Mouse (Mus musculus) midbrain, postnatal 0 days (tissue): ENCODE results near the gene Olfr1424. TPM values are rescaled to one million over a fixed set of nuclear protein-coding genes. Genes with fewer than 3 reads are reported as not detected.

Source experiments
- ATAC-seq: fragments of 200-750 bp; cut with Nextera tagmentation; 2 replicates; pipeline ENCODE4 v1.8.0; 2017; ENCODE audit warnings: moderate number of reproducible peaks, mild to moderate bottlenecking, moderate TSS enrichment, moderate library complexity; ENCODE audit not compliant: low FRiP score
- DNase-seq: peaks from one replicate; pipeline ENCODE4 v3.0.0-alpha.2; 2015; ENCODE audit warnings: low spot score
- H3K27ac ChIP-seq: fragments of 300-500 bp; sonication (generic); 2 replicates; pipeline ENCODE4 v1.5.1; 2014; ENCODE audit warnings: low read depth, mild to moderate bottlenecking, low read length, mixed read lengths
- H3K27me3 ChIP-seq: fragments of 300-500 bp; sonication (generic); 2 replicates; pipeline ENCODE4 v1.6.1; 2014; ENCODE audit warnings: low read length, control low read depth, mixed read lengths; ENCODE audit not compliant: insufficient read depth
- H3K36me3 ChIP-seq: fragments of 300-500 bp; sonication (generic); 2 replicates; pipeline ENCODE4 v1.6.1; 2014; ENCODE audit warnings: low read length, control low read depth, mixed read lengths; ENCODE audit not compliant: insufficient read depth
- H3K4me1 ChIP-seq: fragments of 300-500 bp; sonication (generic); 2 replicates; pipeline ENCODE4 v1.6.1; 2014; ENCODE audit warnings: mild to moderate bottlenecking, control low read depth, antibody characterized with exemption, low read length, mixed read lengths; ENCODE audit not compliant: insufficient read depth
- H3K4me2 ChIP-seq: fragments of 300-500 bp; sonication (generic); 2 replicates; pipeline ENCODE4 v1.6.1; 2014; ENCODE audit warnings: low read depth, mild to moderate bottlenecking, low read length, mixed read lengths; ENCODE audit not compliant: poor library complexity, severe bottlenecking
- H3K4me3 ChIP-seq: fragments of 300-500 bp; sonication (generic); 2 replicates; pipeline ENCODE4 v1.5.1; 2014; ENCODE audit warnings: low read depth, mild to moderate bottlenecking, low read length, moderate library complexity
- H3K9ac ChIP-seq: fragments of 300-500 bp; sonication (generic); replicated peaks from 2 replicates; pipeline ENCODE4 v1.6.1; 2014; ENCODE audit warnings: mild to moderate bottlenecking, low read length, moderate library complexity, mixed read lengths; ENCODE audit not compliant: poor library complexity, severe bottlenecking
- H3K9me3 ChIP-seq: fragments of 300-500 bp; sonication (generic); 2 replicates; pipeline ENCODE4 v1.6.1; 2016; ENCODE audit warnings: low read length, control low read depth
- CTCF ChIP-seq: IDR thresholded peaks from 2 replicates; pipeline ENCODE4 v1.5.1; 2016; ENCODE audit warnings: antibody characterized with exemption, mild to moderate bottlenecking
- WGBS: fragments of 180-500 bp; shearing (Covaris S2); extraction: QIAGEN DNeasy Blood & Tissue Kit; methylation state at CpG from one replicate; pipeline ENCODE4 v1.1.7; 2014; 5-methylcytosine and 5-hydroxymethylcytosine counted together
- polyA plus RNA-seq: library from polyadenylated mRNA; unstranded; fragments of >200 nt; fragmentation: Nextera tagmentation; extraction: Ambion mirVana; gene quantifications from 2 replicates; pipeline ENCODE4 v1.2.1, GENCODE M21; 2015
- total RNA-seq: library from RNA; depleted of rRNA; stranded (reverse); fragments of >200 nt; gene quantifications from 2 replicates; pipeline ENCODE4 v1.2.3, GENCODE M21; 2014; rRNA removed

Gene Olfr1424
- total and polyA plus RNA-seq, 2 experiments from 2014 or later: not detected

DNA sequence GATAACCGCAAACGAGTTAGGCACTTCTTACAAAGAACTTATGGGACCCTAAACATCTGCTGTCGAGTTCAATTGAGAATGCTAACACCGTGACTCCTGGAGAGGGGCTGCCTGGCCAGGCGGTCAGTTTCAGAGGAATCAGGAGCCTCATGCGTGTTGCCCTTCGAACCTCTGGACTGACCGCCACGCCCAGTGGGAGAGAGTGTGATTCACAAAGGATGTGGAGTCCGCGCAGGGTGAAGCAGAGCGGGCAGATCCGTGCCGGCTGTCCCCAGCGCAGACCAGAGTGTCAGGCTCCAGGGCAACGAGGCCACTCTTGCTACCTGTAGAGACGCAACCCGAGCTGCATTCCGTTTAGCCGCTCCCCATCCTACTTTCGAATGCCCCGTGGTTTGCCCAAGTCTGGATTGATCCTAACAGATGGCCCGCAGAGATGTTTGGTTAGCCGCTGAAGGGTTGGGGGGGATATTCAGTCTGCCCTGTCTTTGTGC is 52.2 kb downstream of the Olfr1424 start:
- Histone ChIP-seq H3K4me2 (peak overlapping the region; percentile 68), H3K27ac (peak overlapping the region; percentile 82), H3K4me1 (no peaks in the 10 kb centered on the region), H3K9me3 (no peaks in the 10 kb centered on the region), H3K4me3 (peak overlapping the region; percentile 59), H3K27me3 (no peaks in the 10 kb centered on the region), H3K9ac (peak overlapping the region; percentile 71), H3K36me3 (no peaks in the 10 kb centered on the region)
- DNase-seq (peak; percentile 62), ATAC-seq (peak; percentile 24)
- under 1% methylated on average over 24 of the region's 24 CpGs for WGBS
- no peak for TF ChIP-seq CTCF

DNA sequence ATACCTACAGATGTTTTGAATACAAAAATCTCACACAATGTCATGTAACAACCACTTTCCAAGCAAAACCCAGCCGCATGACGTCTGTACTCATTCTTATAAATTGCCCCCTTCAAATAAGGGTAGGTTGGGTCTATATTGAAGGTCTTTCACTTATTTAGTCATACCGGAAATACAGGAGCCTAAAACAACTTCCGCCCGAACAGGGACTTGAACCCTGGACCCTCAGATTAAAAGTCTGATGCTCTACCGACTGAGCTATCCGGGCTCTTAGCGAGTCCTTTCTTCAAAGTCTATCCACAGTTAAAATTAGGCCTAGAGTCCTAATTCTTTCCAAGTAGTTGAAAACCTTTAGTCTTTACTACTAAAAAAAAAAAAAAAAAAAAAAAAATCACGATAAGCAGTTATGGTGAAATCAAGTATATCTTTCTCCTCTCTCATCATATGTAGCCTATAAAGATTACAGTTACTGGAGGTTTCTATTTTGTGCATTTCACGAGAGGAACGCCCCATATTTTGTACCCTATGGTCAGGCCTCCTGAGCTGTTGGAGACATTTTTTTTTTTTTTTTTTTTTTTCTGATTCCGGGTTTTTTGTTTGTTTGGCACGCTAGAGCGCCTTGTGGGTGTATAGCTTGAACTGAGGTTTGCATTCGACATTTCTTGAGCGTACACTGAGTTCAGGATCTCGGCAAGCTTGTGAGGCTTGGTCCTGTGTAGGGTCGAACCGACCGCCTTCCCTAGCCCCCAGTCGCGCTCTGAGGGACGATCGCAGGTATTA is 52.8 kb downstream of the Olfr1424 start:
- no peaks in the 10 kb centered on the region for H3K36me3 ChIP-seq
- DNase-seq: peak; percentile 86
- peak overlapping the region; percentile 71 for H3K9ac ChIP-seq
- no peaks in the 10 kb centered on the region for H3K9me3 ChIP-seq
- 2% methylated on average over 24 of the region's 24 CpGs for WGBS
- H3K4me1 ChIP-seq: 0 out of 2 replicates have a peak, but pooled peaks cover 1% of the 10 kb centered on the region
- ATAC-seq: no peak
- peak overlapping the region; percentile 68 for H3K4me2 ChIP-seq
- H3K27me3 ChIP-seq: no peaks in the 10 kb centered on the region
- peak overlapping the region; percentile 59 for H3K4me3 ChIP-seq
- TF ChIP-seq CTCF: no peak
- peak overlapping the region; percentile 82 for H3K27ac ChIP-seq

Other genes starting within 250 kb of the Olfr1424 start
- 28.8 and 35.0 TPM in 2 replicates for gene Stx3, start 243.3 kb downstream of the Olfr1424 start, total RNA-seq
- 36.6 and 37.8 TPM in 2 replicates for gene Stx3, start 243.3 kb downstream of the Olfr1424 start, polyA plus RNA-seq
- not detected in 2 replicates for gene Olfr1417, start 223.5 kb downstream of the Olfr1424 start, total RNA-seq
- gene Olfr1417, start 223.5 kb downstream of the Olfr1424 start, polyA plus RNA-seq: 0.16 and 0.18 TPM in 2 replicates
- gene Olfr1418, start 201.6 kb downstream of the Olfr1424 start, total RNA-seq: not detected in 2 replicates
- gene Olfr1418, start 201.6 kb downstream of the Olfr1424 start, polyA plus RNA-seq: not detected in 2 replicates
- 0.16 TPM in 1 of 2 replicates, not detected in the other for gene Olfr1419, start 187.6 kb downstream of the Olfr1424 start, total RNA-seq
- gene Olfr1419, start 187.6 kb downstream of the Olfr1424 start, polyA plus RNA-seq: not detected in 2 replicates
- gene Olfr1420, start 176.1 kb downstream of the Olfr1424 start, total RNA-seq: not detected in 2 replicates
- 0.06 TPM in 1 of 2 replicates, not detected in the other for gene Olfr1420, start 176.1 kb downstream of the Olfr1424 start, polyA plus RNA-seq
- gene Patl1, start 150.3 kb downstream of the Olfr1424 start, total RNA-seq: 11.8 and 13.4 TPM in 2 replicates
- 10.7 and 11.9 TPM in 2 replicates for gene Patl1, start 150.3 kb downstream of the Olfr1424 start, polyA plus RNA-seq
- 24.6 and 28.1 TPM in 2 replicates for gene Osbp, start 96.7 kb downstream of the Olfr1424 start, total RNA-seq
- gene Osbp, start 96.7 kb downstream of the Olfr1424 start, polyA plus RNA-seq: 2.8 TPM in 2 replicates
- gene Olfr1423, start 21.4 kb downstream of the Olfr1424 start, total RNA-seq: not detected in 2 replicates
- not detected in 2 replicates for gene Olfr1423, start 21.4 kb downstream of the Olfr1424 start, polyA plus RNA-seq
- not detected in 2 replicates for gene Olfr1425, start 15.0 kb upstream of the Olfr1424 start, total RNA-seq
- not detected in 2 replicates for gene Olfr1425, start 15.0 kb upstream of the Olfr1424 start, polyA plus RNA-seq
- not detected in 2 replicates for gene Olfr1426, start 29.3 kb upstream of the Olfr1424 start, total RNA-seq
- not detected in 2 replicates for gene Olfr1426, start 29.3 kb upstream of the Olfr1424 start, polyA plus RNA-seq
- gene Olfr1427, start 40.7 kb upstream of the Olfr1424 start, total RNA-seq: not detected in 2 replicates
- gene Olfr1427, start 40.7 kb upstream of the Olfr1424 start, polyA plus RNA-seq: not detected in 2 replicates
- not detected in 2 replicates for gene Olfr1428, start 53.2 kb upstream of the Olfr1424 start, total RNA-seq
- not detected in 2 replicates for gene Olfr1428, start 53.2 kb upstream of the Olfr1424 start, polyA plus RNA-seq
- not detected in 2 replicates for gene Olfr76, start 60.5 kb upstream of the Olfr1424 start, total RNA-seq
- not detected in 2 replicates for gene Olfr76, start 60.5 kb upstream of the Olfr1424 start, polyA plus RNA-seq
- not detected in 2 replicates for gene Olfr1555-ps1, start 107.4 kb upstream of the Olfr1424 start, total RNA-seq
- not detected in 2 replicates for gene Olfr1555-ps1, start 107.4 kb upstream of the Olfr1424 start, polyA plus RNA-seq
- not detected in 2 replicates for gene Olfr1431, start 138.0 kb upstream of the Olfr1424 start, total RNA-seq
- gene Olfr1431, start 138.0 kb upstream of the Olfr1424 start, polyA plus RNA-seq: not detected in 2 replicates
- gene Olfr1432, start 169.9 kb upstream of the Olfr1424 start, total RNA-seq: not detected in 2 replicates
- not detected in 2 replicates for gene Olfr1432, start 169.9 kb upstream of the Olfr1424 start, polyA plus RNA-seq
- gene Olfr262, start 179.0 kb upstream of the Olfr1424 start, total RNA-seq: not detected in 2 replicates
- gene Olfr262, start 179.0 kb upstream of the Olfr1424 start, polyA plus RNA-seq: not detected in 2 replicates
- not detected in 2 replicates for gene Olfr235, start 198.3 kb upstream of the Olfr1424 start, total RNA-seq
- gene Olfr235, start 198.3 kb upstream of the Olfr1424 start, polyA plus RNA-seq: not detected in 2 replicates
- gene Olfr1434, start 217.2 kb upstream of the Olfr1424 start, total RNA-seq: not detected in 2 replicates
- not detected in 2 replicates for gene Olfr1434, start 217.2 kb upstream of the Olfr1424 start, polyA plus RNA-seq
- not detected in 2 replicates for gene Olfr1436, start 236.4 kb upstream of the Olfr1424 start, total RNA-seq
- gene Olfr1436, start 236.4 kb upstream of the Olfr1424 start, polyA plus RNA-seq: not detected in 2 replicates